Mouse (Mus musculus): Measurements from ENCODE around the gene Aire. TPM values are rescaled to one million over a fixed set of nuclear protein-coding genes. Genes with fewer than 3 reads are reported as not detected.

Aire gene
- polyA plus RNA-seq, 1 experiment from 2014 or later: not detected

GRCm38 (mm10) chr10:78067226-78067625 lies 23.8 kb upstream of the Aire start:
- DNase-seq (ENCODE audit: low spot score) (no peak), ATAC-seq (ENCODE audit: low read depth) (no peak)
- H3K9me3 ChIP-seq (ENCODE audit: control insufficient read depth, low read length): no peaks in the 10 kb centered on the region
- WGBS: 40% methylated on average over 4 of the region's 4 CpGs
- H3K27ac ChIP-seq (replicated peaks; ENCODE audit: low read depth, low read length): no peak overlapping the region
- H3K27me3 ChIP-seq (replicated peaks; ENCODE audit: control insufficient read depth, insufficient read depth, low read length): peaks cover 10% of the 10 kb centered on the region
- no peak overlapping the region for H3K4me2 ChIP-seq (ENCODE audit: low read depth, low read length)
- H3K9ac ChIP-seq (ENCODE audit: low read depth, low read length): no peak overlapping the region
- 0 out of 2 replicates have a peak, but pooled peaks cover 4% of the 10 kb centered on the region for H3K4me1 ChIP-seq (ENCODE audit: control insufficient read depth, insufficient read depth, low read length)
- H3K4me3 ChIP-seq (ENCODE audit: low read depth, low read length): no peak overlapping the region
- H3K36me3 ChIP-seq (ENCODE audit: control insufficient read depth, insufficient read depth, low read length): no peaks in the 10 kb centered on the region

- DNase-seq (ENCODE audit: low spot score): no peak
- Histone ChIP-seq H3K4me2 (ENCODE audit: low read depth, low read length) (no peak overlapping the region), H3K9ac (ENCODE audit: low read depth, low read length) (no peak overlapping the region), H3K4me1 (ENCODE audit: control insufficient read depth, insufficient read depth, low read length) (no peaks in the 10 kb centered on the region), H3K27me3 (replicated peaks; ENCODE audit: control insufficient read depth, insufficient read depth, low read length) (no peaks in the 10 kb centered on the region; the same call in 1 of the 2 replicates), H3K9me3 (ENCODE audit: control insufficient read depth, low read length) (no peaks in the 10 kb centered on the region), H3K36me3 (ENCODE audit: control insufficient read depth, insufficient read depth, low read length) (no peaks in the 10 kb centered on the region), H3K27ac (replicated peaks; ENCODE audit: low read depth, low read length) (no peak overlapping the region), H3K4me3 (ENCODE audit: low read depth, low read length) (no peak overlapping the region)
- WGBS: 80% methylated on average over 9 of the region's 9 CpGs
- no peak for ATAC-seq (ENCODE audit: low read depth)
Measured at GRCm38 (mm10) chr10:78063122-78063521, 19.7 kb upstream of the Aire start.

- Histone ChIP-seq H3K27me3 (replicated peaks; ENCODE audit: control insufficient read depth, insufficient read depth, low read length) (no peaks in the 10 kb centered on the region), H3K4me1 (ENCODE audit: control insufficient read depth, insufficient read depth, low read length) (0 out of 2 replicates have a peak, but pooled peaks cover 4% of the 10 kb centered on the region), H3K9me3 (ENCODE audit: control insufficient read depth, low read length) (no peaks in the 10 kb centered on the region), H3K27ac (replicated peaks; ENCODE audit: low read depth, low read length) (no peak overlapping the region), H3K4me3 (ENCODE audit: low read depth, low read length) (no peak overlapping the region), H3K9ac (ENCODE audit: low read depth, low read length) (no peak overlapping the region), H3K36me3 (ENCODE audit: control insufficient read depth, insufficient read depth, low read length) (no peaks in the 10 kb centered on the region), H3K4me2 (ENCODE audit: low read depth, low read length) (no peak overlapping the region)
- no peak for ATAC-seq (ENCODE audit: low read depth)
- 88% methylated on average over 8 of the region's 8 CpGs for WGBS
- DNase-seq (ENCODE audit: low spot score): no peak
Measured at GRCm38 (mm10) chr10:78057056-78057455, 13.6 kb upstream of the Aire start.

- DNase-seq (ENCODE audit: low spot score) (peak; percentile 33), ATAC-seq (ENCODE audit: low read depth) (no peak)
- H3K4me2 ChIP-seq (ENCODE audit: low read depth, low read length): no peak overlapping the region
- no peaks in the 10 kb centered on the region for H3K27me3 ChIP-seq (replicated peaks; ENCODE audit: control insufficient read depth, insufficient read depth, low read length)
- H3K4me1 ChIP-seq (ENCODE audit: control insufficient read depth, insufficient read depth, low read length): 0 out of 2 replicates have a peak, but pooled peaks cover 4% of the 10 kb centered on the region
- H3K9me3 ChIP-seq (ENCODE audit: control insufficient read depth, low read length): no peaks in the 10 kb centered on the region
- H3K4me3 ChIP-seq (ENCODE audit: low read depth, low read length): no peak overlapping the region
- no peak overlapping the region for H3K9ac ChIP-seq (ENCODE audit: low read depth, low read length)
- 57% methylated on average over 18 of the region's 19 CpGs for WGBS
- H3K27ac ChIP-seq (replicated peaks; ENCODE audit: low read depth, low read length): no peak overlapping the region
- no peaks in the 10 kb centered on the region for H3K36me3 ChIP-seq (ENCODE audit: control insufficient read depth, insufficient read depth, low read length)
Measured at GRCm38 (mm10) chr10:78054633-78055565, 11.5 kb upstream of the Aire start.

- no peak for ATAC-seq (ENCODE audit: low read depth)
Measured at GRCm38 (mm10) chr10:78049519-78050035, 6.2 kb upstream of the Aire start.

GRCm38 (mm10) chr10:78048061-78048730 lies 4.8 kb upstream of the Aire start:
- 80% methylated on average over 9 of the region's 10 CpGs for WGBS
- no peaks in the 10 kb centered on the region for H3K27me3 ChIP-seq (replicated peaks; ENCODE audit: control insufficient read depth, insufficient read depth, low read length)
- no peak overlapping the region for H3K9ac ChIP-seq (ENCODE audit: low read depth, low read length)
- DNase-seq (ENCODE audit: low spot score) (no peak), ATAC-seq (ENCODE audit: low read depth) (no peak)
- H3K4me3 ChIP-seq (ENCODE audit: low read depth, low read length): no peak overlapping the region
- H3K36me3 ChIP-seq (ENCODE audit: control insufficient read depth, insufficient read depth, low read length): no peaks in the 10 kb centered on the region
- peaks cover 3% of the 10 kb centered on the region; the same call in 1 of the 2 replicates for H3K4me1 ChIP-seq (ENCODE audit: control insufficient read depth, insufficient read depth, low read length)
- no peaks in the 10 kb centered on the region for H3K9me3 ChIP-seq (ENCODE audit: control insufficient read depth, low read length)
- no peak overlapping the region for H3K4me2 ChIP-seq (ENCODE audit: low read depth, low read length)
- no peak overlapping the region for H3K27ac ChIP-seq (replicated peaks; ENCODE audit: low read depth, low read length)

More at GRCm38 (mm10) chr10:78049519-78050035, 6.2 kb upstream of the Aire start:
- no peak overlapping the region for H3K9ac ChIP-seq (ENCODE audit: low read depth, low read length)
- H3K27me3 ChIP-seq (replicated peaks; ENCODE audit: control insufficient read depth, insufficient read depth, low read length): no peaks in the 10 kb centered on the region
- 62% methylated on average over 11 of the region's 11 CpGs for WGBS
- H3K27ac ChIP-seq (replicated peaks; ENCODE audit: low read depth, low read length): no peak overlapping the region
- H3K4me2 ChIP-seq (ENCODE audit: low read depth, low read length): no peak overlapping the region
- no peak for DNase-seq (ENCODE audit: low spot score)
- H3K4me3 ChIP-seq (ENCODE audit: low read depth, low read length): no peak overlapping the region
- H3K9me3 ChIP-seq (ENCODE audit: control insufficient read depth, low read length): no peaks in the 10 kb centered on the region
- no peaks in the 10 kb centered on the region for H3K36me3 ChIP-seq (ENCODE audit: control insufficient read depth, insufficient read depth, low read length)
- no peaks in the 10 kb centered on the region for H3K4me1 ChIP-seq (ENCODE audit: control insufficient read depth, insufficient read depth, low read length)

- H3K9ac ChIP-seq (ENCODE audit: low read depth, low read length): no peak overlapping the region
- DNase-seq (ENCODE audit: low spot score) (no peak), ATAC-seq (ENCODE audit: low read depth) (no peak)
- H3K4me3 ChIP-seq (ENCODE audit: low read depth, low read length): no peak overlapping the region
- no peaks in the 10 kb centered on the region for H3K27me3 ChIP-seq (replicated peaks; ENCODE audit: control insufficient read depth, insufficient read depth, low read length)
- H3K4me1 ChIP-seq (ENCODE audit: control insufficient read depth, insufficient read depth, low read length): peaks cover 7% of the 10 kb centered on the region; the same call in 1 of the 2 replicates
- H3K27ac ChIP-seq (replicated peaks; ENCODE audit: low read depth, low read length): no peak overlapping the region
- no peaks in the 10 kb centered on the region for H3K9me3 ChIP-seq (ENCODE audit: control insufficient read depth, low read length)
- H3K36me3 ChIP-seq (ENCODE audit: control insufficient read depth, insufficient read depth, low read length): no peaks in the 10 kb centered on the region
- no peak overlapping the region for H3K4me2 ChIP-seq (ENCODE audit: low read depth, low read length)
- WGBS: 77% methylated on average over 4 of the region's 4 CpGs
Measured at GRCm38 (mm10) chr10:78046388-78046787, 3.0 kb upstream of the Aire start.

GRCm38 (mm10) chr10:78044531-78044930 lies 1.1 kb upstream of the Aire start:
- Histone ChIP-seq H3K9ac (ENCODE audit: low read depth, low read length) (no peak overlapping the region), H3K27ac (replicated peaks; ENCODE audit: low read depth, low read length) (no peak overlapping the region), H3K9me3 (ENCODE audit: control insufficient read depth, low read length) (no peaks in the 10 kb centered on the region), H3K4me1 (ENCODE audit: control insufficient read depth, insufficient read depth, low read length) (peaks cover 7% of the 10 kb centered on the region; the same call in 1 of the 2 replicates), H3K36me3 (ENCODE audit: control insufficient read depth, insufficient read depth, low read length) (no peaks in the 10 kb centered on the region), H3K4me2 (ENCODE audit: low read depth, low read length) (no peak overlapping the region), H3K27me3 (replicated peaks; ENCODE audit: control insufficient read depth, insufficient read depth, low read length) (no peaks in the 10 kb centered on the region), H3K4me3 (ENCODE audit: low read depth, low read length) (no peak overlapping the region)
- no peak for ATAC-seq (ENCODE audit: low read depth)
- no peak for DNase-seq (ENCODE audit: low spot score)
- 64% methylated on average over 1 of the region's 1 CpGs for WGBS

All from embryonic facial prominence, embryonic 14.5 days (tissue).